Mouse (Mus musculus) spleen, adult 2 months (tissue): ENCODE results near the gene S100pbp.

Experiments
- CTCF ChIP-seq: fragments of 200-500 bp; IDR thresholded peaks from 2 replicates; pipeline ENCODE4 v1.5.1; 2011; ENCODE audit warnings: mild to moderate bottlenecking, inconsistent platforms; ENCODE audit not compliant: insufficient read depth, insufficient read length, insufficient replicate concordance; ENCODE audit errors: extremely low read depth
- POLR2A ChIP-seq: fragments of 200-500 bp; IDR thresholded peaks from 2 replicates; pipeline ENCODE4 v1.6.1; 2011; ENCODE audit warnings: low read depth, low read length, inconsistent platforms

DNA sequence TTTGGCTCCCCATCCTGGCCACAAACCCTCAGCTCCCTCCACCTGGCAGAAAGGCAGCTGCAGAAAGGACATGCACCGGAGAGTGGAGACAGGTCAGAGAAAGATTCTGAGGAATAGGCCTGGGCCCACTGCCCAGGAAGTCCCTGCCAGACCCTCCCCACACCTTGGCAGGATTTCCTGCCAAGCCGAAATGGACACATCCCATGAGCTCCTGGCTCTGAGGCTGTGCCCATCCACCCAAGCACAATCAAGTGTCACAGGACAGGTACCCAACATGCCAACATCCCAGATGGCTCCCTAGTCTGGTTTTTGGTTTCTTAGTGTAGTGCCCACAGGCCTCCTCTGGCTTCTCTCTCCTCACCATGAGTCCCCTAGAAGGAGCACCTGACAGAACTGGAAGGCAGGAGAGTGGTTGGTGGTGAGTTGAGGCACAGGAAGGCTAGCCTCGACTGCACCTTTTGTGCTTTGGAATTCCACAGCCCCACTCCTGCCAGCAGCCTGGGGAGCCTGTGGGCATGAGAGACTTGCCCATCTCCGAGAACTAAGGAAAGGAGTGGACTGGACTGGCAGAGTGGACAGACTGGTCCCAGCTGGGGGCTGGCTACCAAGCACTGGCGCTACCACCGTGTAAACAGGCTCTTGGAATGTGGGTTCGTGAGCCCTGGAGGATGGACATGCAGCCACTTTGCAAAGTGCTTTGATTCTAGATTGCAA, 31.0 kb upstream of the S100pbp start:
- no peak for TF ChIP-seq CTCF
- TF ChIP-seq POLR2A = no peak
